Mouse (Mus musculus) heart, adult 18-20 months (tissue): ENCODE data around the gene Sel1l. TPM values are rescaled to one million over a fixed set of nuclear protein-coding genes. Genes with fewer than 3 reads are reported as not detected.
A peak's percentile ranks its signal among the peaks of the same experiment; 100 is the strongest.

ENCODE experiments used
- DNase-seq, 2 experiments: peaks; one replicate each; pipeline ENCODE4 v3.0.0; 2021 to 2022; ENCODE audit warnings: mixed read lengths in 1 of 2
- long read RNA-seq, 2 experiments: library from polyadenylated mRNA; stranded (forward); transcript quantifications; one replicate each; pipeline ENCODE4 v2.0.0; 2021
- total RNA-seq, 2 experiments: library from RNA; stranded (reverse); gene quantifications; 2 replicates each; pipeline ENCODE4 v1.2.3; 2021

Gene Sel1l
- total RNA-seq = 10 to 100 TPM; 65.4 to 72.4 TPM
- long read RNA-seq, experiment 1, full-length matches to known transcripts = 14 of 21 reads
- long read RNA-seq, experiment 1, partial matches to known transcripts = 2 of 21 reads
- long read RNA-seq, experiment 1, other reads (novel, unspliced or antisense) = 5 of 21 reads
- long read RNA-seq, experiment 2, full-length matches to known transcripts = 3 of 5 reads
- long read RNA-seq, experiment 2, partial matches to known transcripts = 0 of 5 reads
- long read RNA-seq, experiment 2, other reads (novel, unspliced or antisense) = 2 of 5 reads

DNA sequence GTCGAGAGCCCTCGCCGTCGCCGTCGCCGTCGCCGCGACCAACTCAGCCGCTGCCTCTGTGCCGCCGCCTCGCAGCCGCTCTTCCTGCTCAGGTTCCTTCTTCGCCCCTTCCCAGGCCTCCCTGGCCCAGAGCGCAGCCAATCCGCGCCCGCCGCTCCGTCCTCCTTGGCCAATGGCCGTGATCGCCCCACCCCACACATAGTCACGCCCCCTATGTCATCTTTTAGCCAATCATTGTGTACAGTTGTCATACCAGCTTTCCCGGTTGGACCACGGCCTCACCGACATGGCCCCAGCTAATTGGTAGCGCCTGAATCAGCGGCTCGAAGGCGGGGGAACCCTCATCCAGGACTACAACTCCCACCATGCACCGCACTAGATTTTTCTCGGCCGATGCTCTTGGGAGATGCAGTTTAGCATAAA lies at the start of gene Sel1l:
Sel1l (minus strand) TSS at position 113 of the 423 bp plus-strand sequence.
- peak; percentile 99 for DNase-seq

DNA sequence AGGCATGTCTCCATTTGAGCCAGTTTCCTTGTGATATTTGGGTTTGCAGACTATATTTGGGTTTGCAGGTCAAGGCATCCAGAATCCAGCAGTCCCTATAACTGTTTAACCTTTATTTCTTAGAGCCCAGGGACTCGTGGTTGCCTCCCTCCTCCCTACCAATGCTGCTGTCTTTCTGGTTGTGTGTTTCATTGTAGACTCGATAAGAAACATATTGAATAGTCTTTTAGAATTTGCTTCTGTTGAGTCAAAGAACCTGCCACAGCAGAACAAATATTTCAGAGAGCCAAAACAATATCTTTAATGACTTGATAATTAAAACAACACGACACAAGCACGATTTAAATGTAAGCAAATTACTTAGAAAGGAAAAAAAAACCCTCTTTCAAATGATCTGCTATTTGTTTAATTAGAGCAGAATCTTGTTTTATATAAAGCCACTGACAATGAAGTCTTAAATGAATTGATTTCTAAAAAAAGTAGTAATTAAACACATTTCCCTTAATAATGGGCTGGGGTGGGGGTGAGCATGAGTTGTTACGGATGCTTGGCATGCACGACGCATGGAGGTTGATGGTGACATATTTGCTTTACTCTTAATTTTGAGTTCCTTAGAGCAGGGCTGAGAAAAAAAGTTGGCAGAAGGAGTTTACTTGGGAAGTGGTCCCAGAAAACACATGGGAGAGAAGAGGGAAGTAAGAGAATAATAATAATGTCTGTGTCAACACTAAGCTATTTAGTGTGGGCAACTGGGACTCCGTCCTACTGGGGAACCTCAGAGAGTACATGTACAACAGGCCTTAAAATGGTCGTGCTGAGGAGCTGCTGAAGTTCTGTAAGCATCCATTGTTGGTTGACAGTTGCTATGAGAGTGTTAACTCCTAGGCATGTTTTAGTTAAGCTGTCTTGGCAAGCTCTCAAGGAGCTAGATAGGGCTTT lies 43.9 kb upstream of the Sel1l start:
- DNase-seq = no peak

DNA sequence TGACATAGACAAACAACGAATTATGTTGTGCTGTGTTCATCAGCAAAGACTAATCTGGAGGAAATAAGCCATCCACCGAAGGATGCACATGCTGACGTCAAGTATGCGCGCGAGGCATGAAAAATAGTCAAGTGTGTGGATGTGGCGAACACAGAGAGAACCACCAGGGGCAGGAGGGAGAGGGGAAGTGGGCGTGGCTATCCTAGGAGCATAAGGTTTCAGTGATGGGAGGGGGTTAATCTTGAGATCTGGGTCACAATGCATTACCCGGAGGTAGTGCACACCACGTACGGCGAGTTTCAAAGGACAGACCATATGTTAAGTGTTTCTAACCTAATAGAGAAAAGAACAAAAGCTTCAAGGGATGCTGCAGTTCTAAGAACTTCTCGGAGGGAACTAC lies 31.5 kb upstream of the Sel1l start:
- DNase-seq = no peak

DNA sequence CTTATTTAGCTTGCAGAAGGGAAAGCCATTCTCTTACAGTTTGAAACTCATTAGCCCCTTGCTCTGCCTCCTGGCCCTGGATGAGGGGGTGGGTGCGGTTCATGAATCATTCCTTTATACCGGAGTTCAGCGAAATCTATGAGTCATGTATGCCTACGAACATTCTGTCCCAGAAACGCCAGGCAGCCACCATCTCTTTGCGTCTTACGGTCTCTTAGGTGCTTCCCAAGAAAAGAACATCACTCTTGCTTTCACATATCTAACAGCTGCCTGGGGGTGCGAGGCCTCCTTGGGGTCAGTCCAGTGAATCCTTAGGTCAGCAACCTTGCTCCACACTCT lies 29.9 kb upstream of the Sel1l start:
- no peak for DNase-seq

DNA sequence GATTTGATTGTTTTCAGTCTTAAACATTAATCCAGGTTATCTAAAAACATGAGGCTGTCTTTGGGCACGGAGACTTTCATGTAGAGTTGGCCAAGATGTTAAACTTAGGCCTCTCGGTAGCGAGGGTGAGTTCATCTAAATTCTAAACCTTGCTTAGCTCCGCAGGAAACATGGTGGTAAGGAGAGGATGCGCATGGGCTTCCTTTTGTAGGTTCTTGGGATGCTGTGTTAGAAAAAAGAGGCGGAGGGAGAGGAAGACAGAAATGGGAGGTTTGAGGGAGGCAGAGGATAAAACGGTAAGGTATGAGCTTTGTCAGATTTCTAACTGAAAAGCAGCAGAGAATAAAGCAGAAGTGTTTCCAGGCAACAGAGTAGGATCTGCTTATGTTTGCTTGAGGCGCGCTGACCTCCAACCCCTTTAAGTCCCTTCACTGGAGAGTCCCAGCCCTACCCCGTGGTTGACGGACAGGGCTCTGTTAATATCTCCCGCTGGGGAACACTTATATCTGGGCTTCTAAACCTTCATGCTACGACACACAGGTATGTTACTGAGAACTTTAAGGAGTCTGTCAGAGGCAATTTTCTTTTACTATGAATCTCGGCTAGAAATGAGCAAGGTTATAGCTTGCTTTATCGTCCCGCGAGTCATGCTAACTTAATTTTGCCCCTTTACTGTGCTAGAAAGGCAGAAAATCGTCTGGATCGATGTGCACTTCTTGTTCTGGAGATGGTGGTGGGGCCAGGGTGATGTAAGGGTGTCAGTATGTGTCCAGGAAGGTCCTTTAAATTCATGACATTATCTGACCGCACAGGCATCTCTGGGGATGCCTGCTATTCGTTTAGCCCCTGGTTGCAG lies 29.3 kb upstream of the Sel1l start:
- DNase-seq = no peak

DNA sequence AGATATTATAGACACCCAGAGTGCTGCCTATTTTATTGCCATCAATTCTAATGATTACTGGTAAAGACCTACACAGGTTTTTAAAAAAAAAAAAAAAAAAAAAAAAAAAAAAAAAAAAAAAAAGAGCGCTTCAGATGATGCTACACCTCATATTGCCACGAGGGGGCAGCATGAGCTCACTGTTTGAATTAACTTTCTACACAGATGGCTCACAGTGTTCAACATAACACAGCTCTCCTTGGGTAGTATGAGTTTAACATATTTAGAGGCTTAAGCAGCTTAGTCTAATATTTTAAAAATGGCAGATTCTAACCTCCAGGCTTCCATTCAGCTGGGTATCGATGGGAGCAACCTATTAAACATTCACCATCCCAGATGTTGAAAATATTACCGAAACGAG lies 28.7 kb upstream of the Sel1l start:
- DNase-seq = peak; percentile 4 to 42

DNA sequence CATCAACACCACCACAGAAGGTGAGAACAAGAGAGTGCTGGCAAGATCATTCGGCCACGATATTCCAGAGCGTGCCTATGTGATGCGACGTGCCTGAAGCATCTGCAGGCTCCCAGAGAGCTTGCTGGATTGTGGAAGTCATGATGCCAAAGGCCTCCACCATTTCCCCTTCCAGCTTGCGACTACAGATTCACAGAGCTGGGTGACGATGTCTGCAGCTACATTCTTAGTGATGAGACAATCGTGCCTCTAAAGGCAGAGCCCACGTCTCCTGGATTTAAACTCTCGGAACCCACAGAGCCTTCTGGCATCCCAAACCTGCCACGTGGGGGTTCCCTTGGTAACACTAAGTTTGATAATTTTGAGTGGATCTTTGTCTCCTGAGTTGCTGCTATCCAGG lies 21.7 kb upstream of the Sel1l start:
- no peak for DNase-seq

DNA sequence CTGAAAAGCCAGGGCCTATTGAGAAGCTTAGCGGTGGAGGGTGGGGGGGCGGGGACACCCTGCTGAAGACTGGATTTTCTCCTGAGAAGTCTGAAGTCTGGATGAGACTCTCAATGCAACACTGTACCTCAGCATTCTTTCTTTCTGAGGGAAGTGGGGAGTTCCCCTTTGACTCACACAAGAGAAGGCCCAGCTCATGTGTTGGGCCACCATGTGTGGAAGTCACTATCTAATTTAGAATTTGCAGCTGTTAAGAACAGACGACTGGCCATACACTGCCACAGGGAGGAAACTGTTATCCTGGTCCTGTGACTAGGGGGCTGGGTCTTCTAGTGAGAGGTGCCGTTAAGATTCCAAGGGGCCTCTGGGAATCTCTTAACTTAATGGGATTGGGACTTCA lies 20.4 kb upstream of the Sel1l start:
- no peak for DNase-seq

DNA sequence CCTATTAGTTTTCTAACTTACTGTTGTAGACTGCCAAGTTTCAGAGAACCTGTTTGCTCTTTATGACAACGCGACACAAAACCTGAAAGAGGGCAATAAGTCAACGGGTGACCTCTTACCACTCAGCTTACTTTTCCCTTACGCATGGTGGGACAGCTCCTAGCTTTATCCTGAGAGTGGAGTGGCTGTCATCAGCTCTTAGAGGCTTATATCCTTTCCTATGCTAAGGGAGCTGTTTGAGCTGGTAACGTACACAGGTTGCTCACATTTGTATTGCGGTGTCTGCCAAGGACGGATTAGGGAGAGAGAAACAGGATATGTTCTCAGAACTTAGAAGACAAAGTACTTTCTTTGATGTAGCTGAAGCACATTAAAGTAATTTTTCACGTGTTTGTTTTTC lies 5.4 kb upstream of the Sel1l start:
- no peak for DNase-seq

DNA sequence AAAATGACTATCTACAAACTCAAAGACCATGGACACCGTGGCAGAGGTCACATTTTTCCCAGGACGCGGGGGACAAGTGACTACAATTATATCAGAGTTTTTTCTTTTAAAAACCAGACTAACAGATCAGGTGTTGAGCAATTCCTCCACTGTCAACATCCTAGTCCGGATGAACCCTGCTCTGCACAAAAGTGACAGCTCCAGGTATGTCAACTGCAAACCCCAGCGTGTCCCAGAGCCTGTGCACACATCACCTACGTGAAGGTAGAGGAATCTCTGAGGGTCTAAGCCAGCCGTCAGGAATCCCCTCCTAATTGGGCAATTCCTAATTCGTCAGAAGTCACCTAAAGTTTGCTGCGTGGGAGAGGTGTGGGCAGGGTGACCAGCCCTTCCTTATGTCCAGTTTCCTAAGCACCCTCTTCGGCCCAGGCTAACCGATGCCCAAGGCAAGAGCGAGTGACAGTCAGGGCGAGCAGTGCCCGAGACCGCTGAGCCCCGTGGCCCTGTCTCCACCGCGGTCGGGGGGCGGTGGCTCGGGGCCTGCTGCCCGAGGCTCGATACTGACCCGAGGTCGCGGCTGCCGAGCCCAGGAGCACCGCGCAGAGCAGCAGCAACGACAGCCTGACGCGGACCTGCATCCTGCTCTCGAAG lies 438 bp downstream of the Sel1l start:
- peak in 1 of 2 experiments; percentile 5 for DNase-seq

DNA sequence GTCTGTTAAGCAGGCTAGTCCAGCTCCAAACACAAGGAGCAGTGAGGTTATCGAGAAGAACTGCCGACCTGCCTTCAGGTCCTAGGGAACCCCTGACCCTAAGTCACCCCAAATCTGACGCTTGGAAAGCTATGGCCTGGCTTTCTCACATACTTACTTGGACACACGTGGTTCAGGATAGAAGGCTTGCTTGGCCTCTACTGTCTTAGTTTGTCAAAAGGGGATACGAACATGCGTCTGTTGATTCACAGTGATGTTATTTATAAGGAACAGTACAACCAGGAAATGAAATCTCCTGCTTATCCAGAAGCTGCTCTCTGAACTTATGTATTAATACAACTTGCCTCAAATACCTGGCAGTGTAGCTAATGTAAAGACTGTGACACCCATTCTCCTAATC lies 2.9 kb downstream of the Sel1l start:
- DNase-seq = no peak

DNA sequence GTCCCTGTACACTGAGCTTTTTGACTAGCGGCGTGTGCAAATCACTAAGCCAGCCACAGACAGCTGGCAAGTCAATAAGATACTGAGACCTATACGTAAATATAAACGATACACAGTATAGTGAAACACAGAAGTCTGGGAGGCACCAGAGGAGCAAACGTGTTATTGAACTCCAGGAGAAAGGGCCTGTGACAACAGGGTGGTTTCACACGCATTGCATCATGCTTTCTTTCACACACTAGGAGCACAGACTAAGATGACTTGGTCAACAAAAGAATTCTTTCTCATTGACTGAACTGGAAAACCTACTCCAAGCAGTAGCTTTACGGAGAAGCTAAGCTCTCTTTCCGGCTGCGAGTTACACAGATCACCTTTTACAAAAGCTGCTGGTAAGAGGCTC lies 3.6 kb downstream of the Sel1l start:
- no peak for DNase-seq

DNA sequence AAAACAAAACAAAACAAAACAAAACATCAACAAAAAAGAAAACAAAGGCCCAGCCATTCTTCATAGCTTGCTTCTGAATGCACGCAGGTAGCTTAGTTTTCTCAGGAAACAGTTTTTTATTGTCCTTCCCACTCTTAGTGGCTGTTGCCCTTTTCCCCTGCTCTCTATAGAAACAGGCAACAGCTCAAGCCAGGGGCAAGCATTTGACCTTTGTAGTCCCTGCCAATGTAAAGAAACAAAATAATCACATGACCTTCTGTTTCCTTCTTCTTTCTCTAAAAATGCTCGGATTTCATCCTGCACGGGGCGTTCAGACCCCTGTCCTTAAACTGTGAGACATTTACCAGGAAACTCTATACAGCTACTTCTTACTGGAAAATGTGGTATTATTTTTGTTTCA lies 4.4 kb downstream of the Sel1l start:
- DNase-seq = no peak

DNA sequence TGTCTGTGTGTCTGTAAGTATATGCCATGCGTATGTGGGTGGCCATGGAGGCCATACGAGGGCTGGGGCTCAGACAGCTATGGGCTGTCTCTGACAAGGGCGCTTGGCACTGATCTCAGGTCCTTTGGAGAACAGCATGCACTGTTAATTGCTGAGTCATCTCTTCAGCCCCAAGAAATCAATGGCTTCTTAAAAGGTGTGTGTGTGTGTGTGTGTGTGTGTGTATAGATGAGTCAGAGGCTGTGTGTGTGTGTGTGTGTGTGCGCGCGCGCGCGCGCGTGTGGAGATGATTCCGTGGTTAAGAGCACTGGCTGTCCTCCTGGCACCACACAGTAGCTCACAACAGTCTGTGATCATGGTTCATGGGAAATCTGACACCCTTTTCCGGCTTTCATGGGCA lies 5.1 kb downstream of the Sel1l start:
- DNase-seq = no peak

DNA sequence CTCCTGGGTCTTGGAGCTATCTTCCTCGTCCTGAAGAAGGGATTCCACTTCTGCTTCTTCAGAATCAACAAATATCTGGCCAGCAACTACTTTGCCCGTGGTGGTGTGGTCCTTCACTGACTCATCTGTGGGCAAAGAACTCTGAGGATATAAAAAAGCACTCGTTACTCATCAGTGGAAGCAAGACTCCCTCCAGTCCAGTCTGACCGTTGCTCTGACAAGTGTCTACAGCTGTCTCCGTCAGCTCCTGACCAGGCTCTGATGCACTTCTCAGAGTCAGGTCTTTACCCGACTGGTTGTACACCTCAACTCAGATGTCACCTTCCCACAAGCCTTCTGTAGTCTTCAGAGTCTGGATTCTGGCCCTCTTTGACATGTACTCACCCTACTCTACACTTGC lies 7.2 kb downstream of the Sel1l start:
- no peak for DNase-seq

DNA sequence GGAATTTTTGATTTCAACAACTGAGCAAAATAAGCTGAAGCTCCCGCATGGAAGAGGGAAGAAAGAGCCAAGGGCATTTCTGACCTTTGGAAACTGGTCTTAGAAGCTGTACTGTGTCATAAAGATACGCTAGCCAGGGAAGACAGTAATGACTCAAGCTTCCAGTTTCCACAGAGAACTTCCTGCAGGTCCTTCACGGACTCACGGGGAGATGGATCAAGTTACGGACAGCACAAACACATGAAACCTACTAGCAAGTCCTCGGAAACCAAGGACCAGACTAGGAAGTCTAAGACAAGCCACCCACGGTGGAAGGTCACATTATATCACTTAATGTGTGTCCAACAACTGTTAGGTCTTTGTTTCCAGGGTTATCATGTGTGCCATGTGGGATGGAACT lies 10.7 kb downstream of the Sel1l start:
- DNase-seq = no peak

DNA sequence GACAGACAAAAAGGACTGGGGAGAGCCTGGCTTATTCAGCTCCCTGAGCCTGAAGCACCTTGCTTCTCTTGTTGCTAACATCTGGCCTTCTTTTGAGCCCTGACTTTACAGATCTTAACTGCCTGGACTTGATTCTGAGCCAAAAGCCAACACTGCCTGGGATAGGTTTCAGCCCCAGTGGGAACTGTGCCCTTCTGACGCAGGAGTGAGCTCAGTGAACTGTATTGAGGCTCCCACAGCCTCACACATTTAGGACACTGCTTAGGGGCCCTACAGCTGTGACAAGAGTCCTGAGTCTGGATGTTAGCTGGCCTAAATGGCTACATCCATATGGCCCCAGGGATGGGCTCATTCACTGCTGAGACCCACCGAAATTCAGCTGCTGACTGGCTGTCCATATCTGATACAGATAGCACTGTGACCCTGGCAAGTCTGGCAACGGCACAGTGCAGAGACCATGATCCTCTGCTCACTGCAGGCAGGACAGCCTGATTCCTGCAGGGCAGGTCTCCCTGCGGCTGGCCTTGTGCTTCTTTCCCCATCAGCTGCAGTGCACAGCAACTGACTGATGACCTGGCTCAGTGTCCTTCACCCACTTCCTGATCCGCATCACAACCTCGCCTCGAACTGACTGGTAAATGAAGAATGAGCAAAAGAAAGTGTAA lies 11.4 kb downstream of the Sel1l start:
- DNase-seq = no peak

DNA sequence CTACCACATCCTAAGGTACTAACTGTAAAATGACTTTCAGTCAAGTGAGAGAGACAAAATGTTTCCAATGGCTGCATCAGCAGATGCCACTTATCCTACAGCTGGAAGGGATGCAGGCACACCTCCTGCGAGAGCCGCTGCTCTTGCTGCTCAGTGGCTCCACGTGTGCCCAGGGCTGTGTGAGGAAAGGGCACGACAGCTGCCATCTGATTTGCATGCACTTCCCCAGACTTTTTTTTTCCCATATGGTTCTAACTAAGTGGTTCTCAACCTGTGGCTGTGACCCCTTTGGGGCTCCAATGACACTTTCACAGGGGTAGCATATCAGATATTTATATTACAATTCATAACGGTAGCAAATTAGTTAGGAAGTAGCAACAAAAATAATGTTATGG lies 15.0 kb downstream of the Sel1l start:
- no peak for DNase-seq

DNA sequence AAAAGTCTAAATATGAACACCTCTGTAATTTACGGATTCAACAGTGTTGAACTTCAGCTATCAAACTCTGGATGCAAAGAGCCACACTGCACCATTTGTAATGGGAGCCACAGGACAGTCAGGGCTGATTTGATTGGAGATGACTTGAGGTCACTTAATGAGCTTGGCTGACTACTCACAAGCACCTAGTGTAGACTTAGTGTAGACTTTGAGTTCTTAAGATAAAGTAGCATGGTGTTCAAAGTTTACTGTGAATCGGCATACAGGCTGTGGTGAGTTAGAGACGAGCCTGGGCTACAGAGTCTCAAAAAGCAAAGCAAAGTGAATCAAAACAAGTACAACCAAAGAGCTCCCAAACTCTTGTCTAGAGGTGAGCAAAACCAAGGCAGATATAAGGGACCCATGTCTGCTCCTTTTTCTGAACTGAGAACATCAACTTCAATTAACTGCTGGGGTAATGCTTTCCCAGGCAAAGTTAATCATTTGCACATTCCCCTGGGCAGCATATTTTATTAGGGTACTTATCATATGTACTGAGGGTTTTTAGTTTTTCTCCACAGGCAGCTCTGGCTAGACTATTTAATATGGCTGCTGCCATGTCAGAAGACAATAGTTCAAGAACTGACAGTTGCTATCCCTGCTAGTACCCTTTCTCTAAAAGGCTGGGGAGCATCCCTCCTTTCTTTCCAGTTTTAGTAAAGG lies 15.6 kb downstream of the Sel1l start:
- no peak for DNase-seq

DNA sequence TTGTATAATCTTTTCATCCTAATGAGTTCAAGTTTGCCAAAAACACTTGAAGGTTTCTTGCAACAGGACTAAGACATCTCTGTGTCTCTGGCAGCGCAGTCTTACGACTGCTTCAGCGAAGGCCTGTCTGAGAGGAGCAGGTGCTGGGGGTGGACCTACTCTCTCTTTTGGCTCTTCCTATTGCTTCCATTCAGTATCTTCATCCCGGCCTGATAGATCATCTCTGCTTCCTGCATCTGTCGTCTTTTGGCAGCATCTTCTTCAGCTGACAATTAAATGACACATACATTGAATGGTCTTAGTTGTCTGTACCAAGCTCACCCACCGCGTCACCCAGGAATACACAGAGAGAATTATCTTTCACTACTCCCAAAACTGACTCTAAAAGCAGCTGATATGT lies 17.5 kb downstream of the Sel1l start:
- no peak for DNase-seq

DNA sequence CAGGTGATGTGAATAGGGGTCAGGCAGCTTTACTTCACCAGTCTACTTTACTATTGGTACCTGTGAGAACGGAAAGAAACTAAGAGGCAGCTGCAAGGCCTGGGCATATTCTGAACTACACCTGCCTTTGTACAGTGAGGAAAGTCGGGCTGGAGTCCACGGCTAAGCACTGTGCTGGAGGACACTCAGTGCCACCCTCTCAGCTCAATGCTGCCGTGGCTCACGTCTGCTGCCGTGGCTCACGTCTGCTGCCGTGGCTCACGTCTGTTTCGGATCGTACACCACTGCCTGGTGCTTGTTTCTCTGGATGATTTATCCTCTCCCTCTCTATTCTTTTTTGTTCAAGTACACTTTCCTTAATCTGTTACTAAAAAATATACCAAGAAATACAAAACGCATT lies 28.5 kb downstream of the Sel1l start:
- DNase-seq = no peak
